Mouse (Mus musculus): Measurements from ENCODE around the gene Ccnjl. TPM values are rescaled to one million over a fixed set of nuclear protein-coding genes. Genes with fewer than 3 reads are reported as not detected.
A peak's percentile ranks its signal among the peaks of the same experiment; 100 is the strongest.

The Ccnjl gene
- 1.8 and 2.2 TPM in 2 replicates for polyA plus RNA-seq (2015; fragmentation: Nextera tagmentation; extraction: Ambion mirVana)

- Histone ChIP-seq H3K9ac (ENCODE audit: low read depth, low read length) (peak within 1 kb of the TSS; percentile 51), H3K27me3 (ENCODE audit: control insufficient read depth, insufficient read depth, low read depth, low read length) (peaks cover 13% of the 10 kb centered on the region), H3K4me1 (ENCODE audit: control insufficient read depth, low read depth, low read length) (no peaks in the 10 kb centered on the region), H3K27ac (ENCODE audit: low read length) (no peak within 1 kb of the TSS), H3K4me3 (ENCODE audit: low read depth, low read length) (peak within 1 kb of the TSS; percentile 63), H3K9me3 (replicated peaks; ENCODE audit: control insufficient read depth, low read length) (no peaks in the 10 kb centered on the region), H3K4me2 (ENCODE audit: low read depth, low read length) (peak within 1 kb of the TSS; percentile 66), H3K36me3 (ENCODE audit: control insufficient read depth, insufficient read depth) (no peaks in the 10 kb centered on the region)
- WGBS (ENCODE audit: insufficient replicate concordance), result under 1% methylated on average over 76 of the region's 79 CpGs
- ATAC-seq (ENCODE audit: low read depth), result peak; percentile 79
Measured at GRCm38 (mm10) chr11:43528683-43529499, at the start of gene Ccnjl. TSS of gene Ccnjl (plus strand) at chr11:43528784.

DNA sequence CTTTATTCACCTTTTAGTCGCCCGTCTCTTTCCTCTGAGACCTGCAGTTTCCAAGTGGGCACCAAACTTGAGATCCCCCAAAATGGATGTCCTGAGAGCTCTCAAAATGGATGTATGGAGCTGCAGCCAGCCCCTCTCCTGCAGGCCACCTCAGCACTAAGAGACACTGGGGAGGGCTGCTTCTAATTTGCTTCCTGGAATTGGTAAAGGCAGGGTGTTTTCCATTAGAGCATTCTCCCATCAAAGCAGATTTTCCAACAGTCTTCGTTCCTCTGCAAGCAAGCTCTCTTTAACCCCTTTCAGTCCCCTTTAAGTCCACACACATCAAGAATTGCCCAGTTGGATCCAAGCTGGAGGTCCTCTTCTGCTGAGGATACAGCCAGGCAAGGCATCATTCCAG, 49.2 kb upstream of the Ccnjl start:
- H3K36me3 ChIP-seq (ENCODE audit: control insufficient read depth, insufficient read depth), result no peaks in the 10 kb centered on the region
- ATAC-seq (ENCODE audit: low read depth), result no peak
- H3K9ac ChIP-seq (ENCODE audit: low read depth, low read length), result no peak overlapping the region
- 60% methylated on average over 3 of the region's 3 CpGs for WGBS (ENCODE audit: insufficient replicate concordance)
- no peaks in the 10 kb centered on the region; the same call in 1 of the 2 replicates for H3K27me3 ChIP-seq (ENCODE audit: control insufficient read depth, insufficient read depth, low read depth, low read length)
- H3K4me2 ChIP-seq (ENCODE audit: low read depth, low read length), result no peak overlapping the region
- H3K27ac ChIP-seq (ENCODE audit: low read length), result no peak overlapping the region
- no peaks in the 10 kb centered on the region for H3K9me3 ChIP-seq (replicated peaks; ENCODE audit: control insufficient read depth, low read length)
- no peak overlapping the region for H3K4me3 ChIP-seq (ENCODE audit: low read depth, low read length)
- no peaks in the 10 kb centered on the region for H3K4me1 ChIP-seq (ENCODE audit: control insufficient read depth, low read depth, low read length)

GRCm38 (mm10) chr11:43480561-43480960, 48.0 kb upstream of the Ccnjl start:
- no peak overlapping the region for H3K4me2 ChIP-seq (ENCODE audit: low read depth, low read length)
- H3K36me3 ChIP-seq (ENCODE audit: control insufficient read depth, insufficient read depth), result no peaks in the 10 kb centered on the region
- no peaks in the 10 kb centered on the region for H3K4me1 ChIP-seq (ENCODE audit: control insufficient read depth, low read depth, low read length)
- WGBS (ENCODE audit: insufficient replicate concordance), result 38% methylated on average over 5 of the region's 5 CpGs
- H3K27me3 ChIP-seq (ENCODE audit: control insufficient read depth, insufficient read depth, low read depth, low read length), result no peaks in the 10 kb centered on the region
- no peak overlapping the region for H3K4me3 ChIP-seq (ENCODE audit: low read depth, low read length)
- H3K27ac ChIP-seq (ENCODE audit: low read length), result no peak overlapping the region
- no peaks in the 10 kb centered on the region for H3K9me3 ChIP-seq (replicated peaks; ENCODE audit: control insufficient read depth, low read length)
- H3K9ac ChIP-seq (ENCODE audit: low read depth, low read length), result no peak overlapping the region
- ATAC-seq (ENCODE audit: low read depth), result no peak

GRCm38 (mm10) chr11:43481672-43482522, 46.7 kb upstream of the Ccnjl start:
- no peak overlapping the region for H3K9ac ChIP-seq (ENCODE audit: low read depth, low read length)
- no peaks in the 10 kb centered on the region for H3K9me3 ChIP-seq (replicated peaks; ENCODE audit: control insufficient read depth, low read length)
- no peak overlapping the region for H3K27ac ChIP-seq (ENCODE audit: low read length)
- no peaks in the 10 kb centered on the region for H3K36me3 ChIP-seq (ENCODE audit: control insufficient read depth, insufficient read depth)
- no peaks in the 10 kb centered on the region for H3K27me3 ChIP-seq (ENCODE audit: control insufficient read depth, insufficient read depth, low read depth, low read length)
- no peaks in the 10 kb centered on the region for H3K4me1 ChIP-seq (ENCODE audit: control insufficient read depth, low read depth, low read length)
- H3K4me3 ChIP-seq (ENCODE audit: low read depth, low read length), result no peak overlapping the region
- no peak overlapping the region for H3K4me2 ChIP-seq (ENCODE audit: low read depth, low read length)
- WGBS (ENCODE audit: insufficient replicate concordance), result 42% methylated on average over 3 of the region's 3 CpGs
- ATAC-seq (ENCODE audit: low read depth), result no peak

GRCm38 (mm10) chr11:43483122-43483792, 45.3 kb upstream of the Ccnjl start:
- H3K9ac ChIP-seq (ENCODE audit: low read depth, low read length), result no peak overlapping the region
- ATAC-seq (ENCODE audit: low read depth), result no peak

GRCm38 (mm10) chr11:43484057-43484456, 44.5 kb upstream of the Ccnjl start:
- Histone ChIP-seq H3K4me3 (ENCODE audit: low read depth, low read length) (no peak overlapping the region), H3K4me1 (ENCODE audit: control insufficient read depth, low read depth, low read length) (no peaks in the 10 kb centered on the region), H3K9me3 (replicated peaks; ENCODE audit: control insufficient read depth, low read length) (no peaks in the 10 kb centered on the region), H3K27me3 (ENCODE audit: control insufficient read depth, insufficient read depth, low read depth, low read length) (no peaks in the 10 kb centered on the region), H3K36me3 (ENCODE audit: control insufficient read depth, insufficient read depth) (no peaks in the 10 kb centered on the region), H3K27ac (ENCODE audit: low read length) (no peak overlapping the region), H3K4me2 (ENCODE audit: low read depth, low read length) (no peak overlapping the region), H3K9ac (ENCODE audit: low read depth, low read length) (no peak overlapping the region)
- WGBS (ENCODE audit: insufficient replicate concordance), result 54% methylated on average over 4 of the region's 4 CpGs
- no peak for ATAC-seq (ENCODE audit: low read depth)

More at GRCm38 (mm10) chr11:43483122-43483792, 45.3 kb upstream of the Ccnjl start:
- Histone ChIP-seq H3K27ac (ENCODE audit: low read length) (no peak overlapping the region), H3K4me3 (ENCODE audit: low read depth, low read length) (no peak overlapping the region), H3K4me2 (ENCODE audit: low read depth, low read length) (no peak overlapping the region), H3K27me3 (ENCODE audit: control insufficient read depth, insufficient read depth, low read depth, low read length) (no peaks in the 10 kb centered on the region), H3K36me3 (ENCODE audit: control insufficient read depth, insufficient read depth) (no peaks in the 10 kb centered on the region), H3K9me3 (replicated peaks; ENCODE audit: control insufficient read depth, low read length) (no peaks in the 10 kb centered on the region), H3K4me1 (ENCODE audit: control insufficient read depth, low read depth, low read length) (no peaks in the 10 kb centered on the region)
- 33% methylated on average over 6 of the region's 6 CpGs for WGBS (ENCODE audit: insufficient replicate concordance)

DNA sequence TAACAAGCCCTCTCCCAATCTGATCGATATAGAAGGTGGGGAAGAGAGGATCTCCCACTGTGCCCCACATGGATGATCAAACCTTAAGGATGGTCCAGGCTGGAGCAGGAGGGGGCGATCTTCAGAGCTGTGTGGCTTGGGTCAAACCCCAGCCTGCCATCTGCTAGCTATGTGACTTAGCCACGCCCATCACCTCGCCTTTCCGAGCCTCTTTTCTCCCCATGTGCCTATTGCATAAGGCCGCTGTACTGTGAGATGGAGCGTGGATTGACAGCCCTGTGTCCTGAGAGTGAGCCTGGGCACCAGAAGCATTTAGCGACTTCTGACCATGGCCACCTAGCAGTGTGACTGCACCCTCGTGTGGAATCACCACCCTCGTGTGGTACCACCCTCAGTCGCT, 43.9 kb upstream of the Ccnjl start:
- H3K4me3 ChIP-seq (ENCODE audit: low read depth, low read length), result no peak overlapping the region
- H3K4me2 ChIP-seq (ENCODE audit: low read depth, low read length), result no peak overlapping the region
- no peaks in the 10 kb centered on the region for H3K27me3 ChIP-seq (ENCODE audit: control insufficient read depth, insufficient read depth, low read depth, low read length)
- no peak overlapping the region for H3K9ac ChIP-seq (ENCODE audit: low read depth, low read length)
- H3K9me3 ChIP-seq (replicated peaks; ENCODE audit: control insufficient read depth, low read length), result no peaks in the 10 kb centered on the region
- no peak for ATAC-seq (ENCODE audit: low read depth)
- no peaks in the 10 kb centered on the region for H3K4me1 ChIP-seq (ENCODE audit: control insufficient read depth, low read depth, low read length)
- WGBS (ENCODE audit: insufficient replicate concordance), result 34% methylated on average over 11 of the region's 11 CpGs
- no peak overlapping the region for H3K27ac ChIP-seq (ENCODE audit: low read length)
- H3K36me3 ChIP-seq (ENCODE audit: control insufficient read depth, insufficient read depth), result no peaks in the 10 kb centered on the region

- Histone ChIP-seq H3K4me3 (ENCODE audit: low read depth, low read length) (no peak overlapping the region), H3K36me3 (ENCODE audit: control insufficient read depth, insufficient read depth) (no peaks in the 10 kb centered on the region), H3K4me1 (ENCODE audit: control insufficient read depth, low read depth, low read length) (no peaks in the 10 kb centered on the region), H3K9me3 (replicated peaks; ENCODE audit: control insufficient read depth, low read length) (no peaks in the 10 kb centered on the region), H3K9ac (ENCODE audit: low read depth, low read length) (no peak overlapping the region), H3K4me2 (ENCODE audit: low read depth, low read length) (no peak overlapping the region), H3K27ac (ENCODE audit: low read length) (no peak overlapping the region), H3K27me3 (ENCODE audit: control insufficient read depth, insufficient read depth, low read depth, low read length) (no peaks in the 10 kb centered on the region)
- 74% methylated on average over 9 of the region's 9 CpGs for WGBS (ENCODE audit: insufficient replicate concordance)
- no peak for ATAC-seq (ENCODE audit: low read depth)
Measured at GRCm38 (mm10) chr11:43485855-43486254, 42.7 kb upstream of the Ccnjl start.
